Mouse (Mus musculus) adipocyte (in vitro differentiated cells): ENCODE data around the gene Soga1.

ENCODE experiments used
- DNase-seq: peaks from one replicate; pipeline ENCODE4 v3.0.0-alpha.2; 2016; ENCODE audit warnings: low spot score

The Soga1 gene

GRCm38 (mm10) chr2:157079701-157080180 lies 687 bp upstream of the Soga1 start:
- no peak for DNase-seq

- DNase-seq = no peak
These were observed 828 bp downstream of the Soga1 start for GRCm38 (mm10) chr2:157078059-157078792.

- DNase-seq = peak; percentile 98
These were observed 1.4 kb downstream of the Soga1 start for GRCm38 (mm10) chr2:157077641-157078058.

GRCm38 (mm10) chr2:157077160-157077559 lies 1.9 kb downstream of the Soga1 start:
- DNase-seq = peak; percentile 87

- no peak for DNase-seq
These were observed 2.5 kb downstream of the Soga1 start for GRCm38 (mm10) chr2:157076585-157076984.

- DNase-seq = peak; percentile 73
These were observed 3.4 kb downstream of the Soga1 start for GRCm38 (mm10) chr2:157075685-157076084.

- DNase-seq = no peak
These were observed 3.8 kb downstream of the Soga1 start for GRCm38 (mm10) chr2:157075226-157075625.

GRCm38 (mm10) chr2:157074772-157075171 lies 4.3 kb downstream of the Soga1 start:
- no peak for DNase-seq

GRCm38 (mm10) chr2:157074186-157074724 lies 4.8 kb downstream of the Soga1 start:
- DNase-seq = peak; percentile 52

- DNase-seq = no peak
These were observed 5.5 kb downstream of the Soga1 start for GRCm38 (mm10) chr2:157073378-157074052.

- no peak for DNase-seq
These were observed 6.6 kb downstream of the Soga1 start for GRCm38 (mm10) chr2:157072316-157072990.

- peak; percentile 73 for DNase-seq
These were observed 7.5 kb downstream of the Soga1 start for GRCm38 (mm10) chr2:157071556-157071955.

- DNase-seq = peak; percentile 89
These were observed 8.7 kb downstream of the Soga1 start for GRCm38 (mm10) chr2:157070365-157070764.

GRCm38 (mm10) chr2:157069755-157070315 lies 9.2 kb downstream of the Soga1 start:
- peak; percentile 86 for DNase-seq

- no peak for DNase-seq
These were observed 9.7 kb downstream of the Soga1 start for GRCm38 (mm10) chr2:157069355-157069735.

GRCm38 (mm10) chr2:157068701-157069354 lies 10.2 kb downstream of the Soga1 start:
- DNase-seq = no peak

- no peak for DNase-seq
These were observed 12.2 kb downstream of the Soga1 start for GRCm38 (mm10) chr2:157066731-157067430.

GRCm38 (mm10) chr2:157065879-157066226 lies 13.2 kb downstream of the Soga1 start:
- DNase-seq = peak; percentile 52

- no peak for DNase-seq
These were observed 13.8 kb downstream of the Soga1 start for GRCm38 (mm10) chr2:157064978-157065878.

- no peak for DNase-seq
These were observed 14.9 kb downstream of the Soga1 start for GRCm38 (mm10) chr2:157064136-157064535.
